Mouse (Mus musculus) Muller cell, postnatal 12 days (primary cell): ENCODE results near the gene Catsper2.

ENCODE experiments used
- DNase-seq: peaks from one replicate; pipeline ENCODE4 v3.0.0-alpha.2; 2015; ENCODE audit errors: inconsistent ontology term

The Catsper2 gene

DNA sequence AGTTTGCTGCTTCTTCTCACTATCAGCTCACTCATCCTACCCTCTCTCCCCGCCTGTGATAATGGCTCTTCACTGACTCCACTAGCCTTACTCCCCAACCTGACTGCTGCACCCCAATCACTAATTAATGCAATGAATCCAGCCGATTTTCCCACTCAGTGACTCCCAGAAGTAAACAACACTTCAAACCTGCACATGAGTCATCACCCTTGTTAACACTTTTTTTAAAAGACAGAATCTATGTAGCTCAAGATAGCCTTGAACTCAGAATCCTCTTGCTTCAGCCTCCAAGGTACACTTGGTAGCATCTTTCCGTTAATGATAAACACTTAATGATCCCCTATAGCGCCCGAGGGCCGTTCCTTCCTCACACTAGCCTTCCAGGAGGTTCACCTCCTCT is 59.2 kb downstream of the Catsper2 start:
- peak; percentile 10 for DNase-seq

DNA sequence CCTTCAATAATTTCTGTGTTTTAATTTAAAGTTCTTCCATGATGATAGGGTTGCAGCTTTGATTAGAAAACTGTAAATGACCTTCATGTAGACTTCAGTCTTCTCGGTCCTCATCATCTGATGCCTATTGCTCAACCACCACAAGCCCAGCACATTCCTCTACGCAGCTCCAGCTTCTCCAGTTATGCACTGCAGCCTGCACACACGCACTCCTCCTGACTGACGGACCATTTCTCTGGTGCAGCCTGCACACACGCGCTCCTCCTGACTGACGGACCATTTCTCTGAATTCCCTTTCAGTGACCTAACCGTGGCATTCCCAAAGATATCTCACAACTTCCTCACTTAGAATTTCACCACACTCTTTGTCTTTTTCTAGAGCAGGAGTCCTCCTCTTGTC is 60.4 kb downstream of the Catsper2 start:
- peak; percentile 22 for DNase-seq
